Mouse (Mus musculus) CH12.LX (cell line): ENCODE measurements at regions not wholly inside any gene's neighbourhood (a gene's known extent, or its start where the extent isn't known, plus 50 kb on each side); places are given as distances from the start of the nearest gene placed in this dataset.

ENCODE experiments used
- CHD1 ChIP-seq: IDR thresholded peaks from 2 replicates; pipeline ENCODE4 v1.6.1; 2012; ENCODE audit warnings: low read depth, low read length, improper control_type of control experiment, inconsistent platforms
- CTCF ChIP-seq, 2 experiments: IDR thresholded peaks in 1 of 2; conservative IDR thresholded peaks in 1 of 2; 2 replicates each; pipeline ENCODE4 v1.5.1; 2011 to 2012; ENCODE audit warnings: low read depth in 2 of 2, low read length in 2 of 2, improper control_type of control experiment in 1 of 2, inconsistent platforms in 1 of 2, mild to moderate bottlenecking in 1 of 2, moderate library complexity in 1 of 2
- GABPA ChIP-seq: IDR thresholded peaks from 2 replicates; pipeline ENCODE4 v1.6.1; 2012; ENCODE audit warnings: low read depth, low read length, improper control_type of control experiment, inconsistent platforms; ENCODE audit not compliant: insufficient replicate concordance
- MAFK ChIP-seq: IDR thresholded peaks from 2 replicates; pipeline ENCODE4 v1.6.1; 2011; ENCODE audit warnings: low read length, improper control_type of control experiment; ENCODE audit not compliant: insufficient replicate concordance
- MAZ ChIP-seq: IDR thresholded peaks from 2 replicates; pipeline ENCODE4 v1.6.1; 2012; ENCODE audit warnings: low read depth, mild to moderate bottlenecking, inconsistent platforms, low read length, improper control_type of control experiment, moderate library complexity
- MXI1 ChIP-seq: IDR thresholded peaks from 2 replicates; pipeline ENCODE4 v1.6.1; 2011; ENCODE audit warnings: mild to moderate bottlenecking, low read depth, low read length, improper control_type of control experiment
- MYC ChIP-seq: IDR thresholded peaks from 2 replicates; pipeline ENCODE4 v1.6.1; 2011; ENCODE audit warnings: low read depth, mild to moderate bottlenecking, improper control_type of control experiment, low read length
- POLR2A ChIP-seq: IDR thresholded peaks from 2 replicates; pipeline ENCODE4 v1.6.1; 2011; ENCODE audit warnings: low read depth, mild to moderate bottlenecking, improper control_type of control experiment, low read length
- SIN3A ChIP-seq: IDR thresholded peaks from 2 replicates; pipeline ENCODE4 v1.6.1; 2012; ENCODE audit warnings: low read length, improper control_type of control experiment, inconsistent platforms
- SMC3 ChIP-seq: IDR thresholded peaks from 2 replicates; pipeline ENCODE4 v1.6.1; 2011; ENCODE audit warnings: low read depth, low read length, improper control_type of control experiment
- TCF12 ChIP-seq: IDR thresholded peaks from 2 replicates; pipeline ENCODE4 v1.6.1; 2014; ENCODE audit warnings: low read depth, mild to moderate bottlenecking, inconsistent platforms, low read length, improper control_type of control experiment
- ZNF384 ChIP-seq: IDR thresholded peaks from 2 replicates; pipeline ENCODE4 v1.6.1; 2012; ENCODE audit warnings: low read depth, low read length, improper control_type of control experiment, inconsistent platforms

- TF ChIP-seq POLR2A: no peak
- no peak for TF ChIP-seq CHD1
- TF ChIP-seq ZNF384: no peak
- TF ChIP-seq MYC: no peak
- no peak for TF ChIP-seq TCF12
- TF ChIP-seq CTCF (conservative IDR thresholded peaks at IDR 0.05 in 1 of 2, IDR thresholded peaks at IDR 0.05 in 1 of 2; ENCODE audit: low read depth in 2 of 2, low read length in 2 of 2): no peak
- no peak for TF ChIP-seq MXI1
- no peak for TF ChIP-seq MAFK
- no peak for TF ChIP-seq GABPA
- TF ChIP-seq SIN3A: no peak
- TF ChIP-seq MAZ: no peak
- no peak for TF ChIP-seq SMC3
These were observed 105.7 kb downstream of the Btg1 start for GRCm38 (mm10) chr10:96722491-96722890.
